Mouse (Mus musculus) cerebellum, adult 11 months (tissue): Measurements from ENCODE around the gene E4f1.

Experiments
- DNase-seq: peaks from one replicate; pipeline ENCODE4 v3.0.0; 2022

E4f1 gene

DNA sequence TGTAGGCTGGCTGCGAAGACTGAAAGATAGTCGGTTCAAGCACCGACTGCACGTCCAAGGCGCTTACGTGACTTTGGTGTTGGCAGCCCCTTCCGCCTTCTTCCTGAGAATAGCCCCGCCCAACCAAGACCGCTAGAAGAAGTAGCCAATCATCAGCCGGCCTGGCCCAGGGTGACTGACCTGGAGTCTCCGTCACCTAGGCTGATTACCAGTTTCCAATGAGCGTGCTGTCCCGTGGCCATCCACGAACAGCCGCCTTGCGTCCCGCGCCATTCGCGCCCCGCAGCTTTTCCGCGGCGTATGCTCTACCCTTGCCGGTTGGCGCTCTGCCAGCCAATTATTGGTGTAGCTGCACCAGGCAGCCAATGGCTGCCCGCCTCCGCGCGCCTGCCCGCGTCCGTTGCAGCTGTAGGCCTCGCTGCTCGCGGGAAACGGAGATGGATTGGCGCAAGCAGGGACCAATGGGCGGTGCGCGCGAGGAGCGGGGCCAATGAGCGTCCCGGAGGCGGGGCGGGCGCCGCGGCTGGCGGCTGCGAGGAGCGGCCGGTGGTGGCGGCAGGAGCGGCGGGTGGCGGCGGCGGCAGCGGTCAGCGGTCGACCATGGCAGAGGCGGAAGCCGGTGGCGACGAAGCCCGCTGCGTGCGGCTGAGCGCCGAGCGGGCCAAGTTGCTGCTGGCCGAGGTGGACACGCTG, at the start of gene E4f1, which contains the start of gene Pgp:
Gene E4f1 (minus strand): TSS at position 404 of the 693 bp plus-strand sequence.
Gene Pgp (plus strand): TSS at position 483 of the 693 bp plus-strand sequence.
- DNase-seq = peak; percentile 100

DNA sequence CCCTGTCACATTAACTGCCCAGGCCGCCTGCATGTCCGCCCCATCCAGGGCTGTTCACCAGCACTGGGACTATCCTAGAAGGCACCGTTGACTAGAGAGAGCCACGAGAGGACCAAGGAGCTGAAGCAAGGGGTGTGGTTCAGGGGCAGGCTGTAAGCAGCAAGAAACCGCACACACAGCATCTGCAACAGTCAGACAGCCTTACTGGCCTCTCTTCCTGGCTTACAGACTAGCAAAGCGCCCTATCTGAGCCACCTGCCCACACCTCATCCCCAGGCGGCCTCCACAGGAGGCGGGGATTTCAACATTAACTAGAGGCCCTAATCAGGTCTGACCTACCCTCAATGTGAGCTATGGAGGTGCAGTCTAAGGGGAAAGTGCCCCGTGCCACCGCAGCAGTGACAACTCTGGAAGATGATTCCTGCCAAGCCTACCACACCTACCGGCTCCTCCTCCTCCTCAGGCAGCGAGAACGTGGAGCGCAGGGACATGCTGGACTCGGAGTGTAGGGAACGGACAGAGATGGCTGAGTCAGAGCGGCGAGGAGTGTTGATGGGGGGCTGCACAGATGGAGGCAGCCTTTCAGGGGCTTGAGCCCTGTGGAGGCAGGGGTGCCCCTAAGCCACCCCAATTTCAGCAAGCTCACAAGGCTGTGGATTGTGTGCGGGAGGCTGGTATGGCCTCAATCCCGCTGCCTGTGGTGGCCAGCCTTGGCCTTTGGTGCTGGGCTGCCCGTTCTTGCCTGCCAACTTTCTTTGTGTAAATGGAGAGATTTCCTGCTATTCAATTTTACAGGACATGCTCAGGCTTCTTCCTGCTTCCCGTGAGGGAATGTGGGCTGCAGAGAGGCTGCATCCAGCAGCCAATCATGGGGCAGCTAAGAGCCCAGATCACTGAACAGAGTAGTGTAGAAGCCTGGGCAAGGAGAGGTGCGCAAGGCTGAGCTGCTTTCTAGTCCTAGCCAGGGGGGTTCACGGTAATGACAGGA, 44.5 kb upstream of the E4f1 start:
- no peak for DNase-seq

DNA sequence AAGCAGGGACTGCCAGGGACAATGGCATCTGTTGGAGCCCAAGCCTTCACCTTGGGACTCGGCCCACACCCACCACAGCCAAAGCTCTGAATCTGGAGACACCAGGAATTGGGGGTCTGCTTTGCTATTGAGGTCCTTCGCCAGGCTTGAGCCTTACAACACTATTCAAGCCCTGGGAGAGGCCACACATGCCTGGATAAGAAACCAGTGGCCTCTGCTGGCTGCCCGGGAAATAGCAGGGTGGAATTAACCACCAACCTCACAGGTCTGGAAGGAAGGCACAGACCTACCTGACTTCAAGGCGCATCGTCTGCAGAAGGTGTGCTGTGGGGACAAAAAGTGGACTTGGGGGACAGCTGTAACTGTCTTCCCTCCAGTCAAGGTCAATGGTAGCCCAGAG, 43.5 kb upstream of the E4f1 start:
- no peak for DNase-seq

DNA sequence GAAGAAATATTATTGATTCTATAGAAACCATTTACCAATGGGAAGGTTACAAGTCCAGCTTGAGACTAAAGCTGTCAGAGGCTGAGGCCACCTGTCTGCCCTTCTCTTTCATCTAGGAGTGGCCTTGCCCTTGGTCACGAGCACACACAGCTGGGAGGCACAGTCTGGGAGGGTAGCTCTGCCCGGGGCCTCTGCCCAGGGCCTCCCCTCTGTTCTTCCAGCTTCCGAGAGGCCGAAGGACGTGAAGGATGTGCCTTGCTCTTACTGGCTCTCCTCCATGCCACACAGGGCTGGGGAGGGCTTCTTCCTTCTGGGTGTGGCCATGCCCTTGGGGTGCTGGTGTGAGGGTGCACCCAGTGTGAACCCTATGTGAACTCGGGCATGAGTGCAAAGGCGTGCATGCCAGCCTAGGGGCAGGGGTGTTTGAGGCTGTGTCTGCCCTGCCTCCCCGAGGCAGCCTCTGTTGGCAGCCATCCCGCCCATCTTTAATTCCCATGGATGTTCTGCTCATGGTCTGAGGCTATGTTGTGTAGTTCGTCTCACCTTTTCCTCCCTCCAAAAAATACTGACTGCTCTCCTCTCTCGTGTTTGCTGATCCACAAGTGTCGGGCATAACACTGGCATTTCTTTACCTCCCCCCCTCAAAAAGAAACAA, 37.8 kb upstream of the E4f1 start:
- DNase-seq = no peak

DNA sequence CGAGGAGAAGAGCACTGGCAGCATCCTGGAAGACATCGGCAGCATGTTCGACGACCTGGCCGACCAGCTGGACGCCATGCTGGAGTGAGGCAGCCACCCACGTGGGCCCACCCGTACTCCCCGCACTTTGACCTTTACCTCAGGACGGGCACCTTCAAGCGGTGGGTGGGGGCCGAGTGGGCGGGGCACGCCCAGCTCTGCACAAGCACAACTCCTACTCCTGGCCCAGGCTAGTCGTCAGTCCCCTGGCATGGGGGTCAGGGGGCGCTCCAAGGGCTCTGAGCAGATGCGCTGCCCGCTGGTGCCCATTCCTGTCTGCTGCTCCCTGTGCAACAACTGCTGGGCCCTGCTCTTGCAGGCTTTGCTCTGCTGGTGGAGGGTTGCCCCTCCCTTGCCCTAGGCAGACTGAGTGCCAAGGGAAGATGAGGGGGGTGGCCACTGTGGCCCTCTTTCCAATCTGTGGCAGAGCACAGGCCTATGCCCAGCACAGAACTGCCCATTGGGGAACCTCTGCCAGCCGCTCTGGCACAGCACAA, 37.1 kb upstream of the E4f1 start:
- DNase-seq = no peak

DNA sequence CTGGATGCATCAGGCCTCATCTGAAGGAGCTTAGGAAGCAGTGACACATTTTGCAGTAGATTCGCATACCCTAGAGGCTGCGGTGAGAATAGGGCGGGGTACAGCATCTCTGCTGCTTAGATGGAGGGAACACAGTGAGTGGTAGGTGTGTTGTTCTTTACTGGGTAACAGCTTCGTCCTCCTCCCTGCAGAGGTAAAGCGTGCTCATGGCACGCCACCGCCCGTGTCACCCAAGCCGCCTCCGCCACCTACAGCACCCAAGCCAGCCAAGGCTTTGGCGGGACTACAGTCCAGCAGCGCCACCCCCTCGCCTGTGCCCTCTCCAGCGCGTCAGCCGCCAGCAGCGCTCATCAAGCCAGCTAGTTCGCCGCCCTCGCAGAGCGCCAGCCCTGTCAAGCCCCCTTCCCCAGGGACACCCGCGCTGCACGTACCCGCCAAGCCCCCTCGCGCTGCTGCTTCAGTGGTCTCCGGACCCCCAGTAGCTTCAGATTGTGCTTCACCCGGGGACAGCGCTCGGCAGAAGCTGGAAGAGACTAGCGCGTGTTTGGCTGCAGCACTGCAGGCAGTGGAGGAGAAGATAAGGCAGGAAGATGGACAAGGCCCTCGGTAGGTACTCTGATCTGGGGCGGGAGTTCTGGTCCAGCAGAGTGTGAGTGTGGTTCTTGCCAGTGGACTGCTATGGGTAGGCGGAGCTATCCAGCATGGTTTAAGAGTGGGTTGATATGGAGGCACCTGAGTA, 36.4 kb upstream of the E4f1 start:
- peak; percentile 53 for DNase-seq

DNA sequence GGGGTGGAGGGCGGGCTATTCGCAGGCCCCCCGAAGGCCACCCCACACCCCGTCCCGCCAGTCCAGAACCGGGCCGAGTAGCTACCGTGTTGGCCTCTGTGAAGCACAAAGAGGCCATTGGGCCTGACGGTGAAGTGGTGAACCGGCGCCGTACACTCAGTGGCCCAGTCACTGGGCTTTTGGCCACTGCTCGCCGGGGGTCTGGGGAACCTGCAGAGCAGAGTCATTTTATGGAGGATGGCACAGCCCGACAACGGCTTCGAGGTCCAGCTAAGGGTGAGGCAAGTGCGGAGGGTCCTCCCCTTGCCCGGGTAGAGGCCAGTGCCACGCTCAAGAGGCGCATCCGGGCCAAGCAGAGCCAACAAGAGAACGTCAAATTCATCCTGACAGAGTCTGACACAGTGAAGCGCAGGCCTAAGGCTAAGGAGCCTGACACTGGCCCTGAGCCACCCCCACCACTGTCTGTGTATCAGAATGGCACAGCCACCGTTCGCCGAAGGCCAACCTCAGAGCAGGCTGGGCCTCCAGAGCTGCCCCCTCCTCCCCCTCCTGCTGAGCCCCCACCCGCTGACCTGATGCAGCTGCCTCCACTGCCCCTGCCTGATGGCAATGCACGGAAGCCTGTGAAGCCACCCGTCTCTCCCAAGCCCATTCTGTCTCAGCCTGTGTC, 35.3 kb upstream of the E4f1 start:
- no peak for DNase-seq

DNA sequence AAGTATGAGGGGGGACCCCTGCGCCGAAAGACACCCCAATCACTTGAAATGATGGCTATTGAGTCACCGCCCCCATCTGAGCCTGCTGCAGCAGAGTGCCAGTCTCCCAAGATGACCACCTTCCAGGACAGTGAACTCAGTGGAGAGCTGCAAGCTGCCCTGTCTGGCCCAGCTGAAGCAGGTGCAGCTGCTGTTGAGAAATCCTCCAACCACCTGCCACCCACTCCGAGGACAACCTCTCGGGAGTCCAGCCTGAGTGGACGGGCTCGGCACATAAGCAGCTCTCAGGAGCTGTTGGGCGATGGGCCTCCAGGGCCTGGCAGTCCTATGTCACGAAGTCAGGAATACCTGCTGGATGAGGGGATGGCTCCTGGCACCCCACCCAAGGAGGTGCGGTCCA, 34.0 kb upstream of the E4f1 start:
- no peak for DNase-seq

DNA sequence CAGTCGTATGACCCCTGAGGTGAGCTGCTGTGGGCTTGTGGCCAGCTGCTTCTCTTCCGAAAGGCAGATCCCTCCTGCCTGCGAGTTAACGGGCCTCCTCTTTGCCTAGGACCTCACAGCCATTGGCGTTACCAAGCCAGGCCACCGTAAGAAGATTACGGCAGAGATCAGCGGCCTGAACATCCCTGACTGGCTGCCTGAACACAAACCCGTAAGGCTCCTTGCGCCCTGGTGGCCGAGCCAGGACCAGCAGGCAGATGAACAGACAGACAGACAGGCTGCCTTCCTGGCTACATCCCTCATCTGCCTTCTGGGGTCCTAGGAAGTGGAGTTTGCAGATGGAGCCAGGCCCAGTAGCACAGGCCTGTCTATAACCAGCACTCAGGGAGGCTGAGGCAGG, 32.1 kb upstream of the E4f1 start:
- DNase-seq = no peak

DNA sequence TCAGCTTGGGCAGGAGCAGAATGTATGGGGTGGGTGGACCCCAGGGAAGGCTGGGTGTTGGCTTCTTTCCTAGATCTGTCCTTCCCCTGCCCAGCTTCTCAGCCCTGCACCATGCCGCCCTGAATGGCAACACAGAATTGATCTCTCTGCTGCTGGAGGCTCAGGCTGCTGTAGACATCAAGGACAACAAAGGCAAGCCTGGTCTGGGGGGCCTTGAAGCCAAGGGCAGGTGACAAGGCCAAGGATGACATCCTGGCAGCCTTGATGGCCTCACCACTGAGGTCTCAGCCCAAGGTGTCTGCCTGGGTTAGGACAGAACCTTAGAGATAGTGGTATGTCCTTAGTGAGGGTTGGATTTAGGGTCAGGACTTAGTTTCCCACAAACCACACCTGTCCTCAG, 25.9 kb upstream of the E4f1 start:
- DNase-seq = no peak

DNA sequence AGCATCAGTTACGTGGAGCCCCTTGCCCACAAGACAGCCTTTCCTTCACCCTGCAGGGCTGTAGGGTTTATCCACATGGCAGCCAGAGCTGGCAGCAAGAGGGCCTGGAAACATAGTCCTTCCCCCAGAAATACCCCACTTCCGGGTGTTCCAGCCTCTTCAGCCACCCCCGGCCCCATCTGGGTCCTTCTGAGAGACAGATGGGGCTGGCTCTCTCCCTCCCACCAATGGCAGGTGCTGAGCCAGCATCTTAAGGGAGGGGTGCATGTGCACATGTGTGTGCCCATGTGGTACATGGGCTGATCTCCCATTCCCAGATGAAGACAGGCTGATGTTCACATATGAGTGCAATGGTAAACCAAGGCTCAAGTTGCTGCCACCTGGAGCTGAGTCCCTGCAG, 25.3 kb upstream of the E4f1 start:
- DNase-seq = no peak

DNA sequence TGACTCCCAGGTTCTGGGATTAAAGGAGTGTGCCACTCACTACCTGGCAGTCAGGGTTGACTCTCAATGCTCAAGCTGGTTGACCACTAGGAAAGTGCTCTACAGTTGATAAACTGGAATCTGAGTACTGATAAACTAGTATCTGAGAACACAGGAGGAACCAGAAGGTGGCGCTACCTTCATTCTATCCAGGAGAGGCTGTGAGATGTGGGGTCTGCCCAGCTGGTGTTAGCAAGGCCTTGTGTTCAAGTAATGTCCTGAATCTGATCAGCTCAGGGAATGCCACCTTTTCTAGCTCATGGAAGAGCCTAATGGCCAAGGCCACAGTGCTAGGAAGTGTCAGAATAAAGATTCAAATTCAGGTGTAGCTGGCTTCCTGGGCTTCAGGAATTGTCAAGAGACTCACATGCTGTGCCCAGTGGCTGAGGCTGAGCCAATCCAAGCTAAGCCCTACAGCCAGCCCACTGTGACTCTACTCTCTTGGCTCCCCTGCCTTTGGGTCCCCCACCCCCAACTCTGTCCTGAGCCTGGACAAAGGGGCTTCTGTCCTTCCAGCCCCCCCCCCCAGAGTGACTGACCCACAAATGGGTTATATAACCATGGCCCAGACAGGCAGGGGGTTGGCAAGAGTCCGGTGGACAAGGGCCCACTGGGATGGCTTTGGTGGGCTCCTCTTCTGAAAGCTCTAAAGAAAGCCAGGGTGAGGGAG, 24.7 kb upstream of the E4f1 start:
- DNase-seq = peak; percentile 41

DNA sequence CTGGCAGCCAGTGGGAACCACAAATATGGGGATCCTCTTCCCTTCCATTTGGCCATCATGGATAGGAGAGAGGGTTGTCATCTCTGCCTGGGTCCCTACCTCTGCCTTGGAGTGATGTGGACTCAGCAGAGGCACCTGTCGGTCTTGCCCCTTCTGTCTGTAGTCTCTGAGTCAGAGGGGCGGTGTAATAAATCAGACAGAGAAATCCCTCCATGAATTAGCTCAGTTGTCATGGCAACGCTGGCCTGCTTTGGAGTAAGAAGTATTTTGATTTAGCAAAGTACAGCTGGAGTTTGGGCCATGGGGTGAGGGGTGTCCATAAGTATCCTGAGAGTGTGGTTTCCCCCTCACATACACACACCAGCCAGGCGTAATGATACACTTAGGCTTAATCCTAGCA, 20.3 kb upstream of the E4f1 start:
- no peak for DNase-seq

DNA sequence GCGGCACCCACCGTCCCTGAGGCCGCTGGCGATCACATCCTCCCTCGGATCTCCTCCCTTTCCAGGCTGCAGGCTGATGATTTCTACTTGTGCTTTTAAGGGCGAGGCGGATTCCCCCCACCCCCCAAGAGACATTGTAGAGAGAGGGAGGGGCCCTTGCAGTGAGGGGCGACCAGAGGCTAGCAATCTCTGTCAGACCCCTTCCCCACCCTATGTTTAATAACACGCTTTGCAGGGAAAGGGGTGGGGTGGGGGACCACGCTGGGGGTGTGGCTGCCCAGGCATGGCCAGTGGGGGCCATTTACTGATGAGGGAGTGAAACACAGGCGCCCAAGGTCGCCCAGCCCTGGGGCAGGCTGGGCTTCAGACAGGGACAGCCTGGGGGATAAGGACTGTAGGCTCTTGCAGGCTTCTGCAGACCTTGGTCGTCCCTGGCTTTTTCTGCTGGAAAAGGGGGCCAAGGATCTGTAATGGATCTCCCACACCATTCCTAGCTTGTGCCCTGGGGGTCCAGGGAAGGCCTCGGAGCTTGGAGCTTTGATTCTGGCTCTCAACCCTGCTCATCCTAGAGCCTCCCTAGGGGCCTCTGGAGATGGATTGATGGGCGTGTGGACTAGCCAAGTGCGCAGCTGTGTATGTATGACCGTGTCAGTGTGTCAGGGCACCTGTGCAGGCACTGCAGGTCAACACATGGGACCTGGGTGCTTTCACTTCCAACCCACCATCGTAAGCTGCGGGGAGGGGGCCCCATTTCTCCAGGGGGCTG, 19.3 kb upstream of the E4f1 start:
- peak; percentile 34 for DNase-seq

DNA sequence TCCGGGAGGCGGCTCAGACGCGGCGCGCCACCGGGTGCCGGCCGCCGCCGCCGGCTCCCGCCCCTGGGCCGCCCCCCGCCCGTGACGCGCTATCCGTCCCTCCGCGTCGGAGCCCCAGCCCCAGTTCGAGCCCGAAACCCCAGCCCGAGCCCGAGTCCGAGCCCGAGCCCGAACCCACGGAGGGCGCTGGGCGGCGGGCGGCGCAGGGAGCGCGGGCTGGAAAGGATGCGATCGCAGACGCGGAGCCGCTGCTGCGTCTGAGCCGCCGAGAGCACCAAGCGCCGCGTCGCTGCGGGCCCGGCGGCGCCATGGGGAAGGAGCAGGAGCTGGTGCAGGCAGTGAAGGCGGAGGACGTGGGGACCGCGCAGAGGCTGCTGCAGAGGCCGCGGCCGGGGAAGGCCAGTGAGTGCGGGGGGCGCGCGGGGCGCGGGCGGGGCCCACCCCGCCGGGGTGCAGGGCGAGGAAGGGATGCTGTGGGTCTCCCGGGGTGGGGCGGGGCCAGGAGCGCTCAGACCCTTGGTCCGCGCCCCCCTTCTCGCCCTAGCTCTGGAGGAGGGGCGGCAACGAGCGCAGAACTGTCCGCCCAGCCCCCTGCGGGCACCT, 18.6 kb upstream of the E4f1 start:
- DNase-seq = peak; percentile 57

DNA sequence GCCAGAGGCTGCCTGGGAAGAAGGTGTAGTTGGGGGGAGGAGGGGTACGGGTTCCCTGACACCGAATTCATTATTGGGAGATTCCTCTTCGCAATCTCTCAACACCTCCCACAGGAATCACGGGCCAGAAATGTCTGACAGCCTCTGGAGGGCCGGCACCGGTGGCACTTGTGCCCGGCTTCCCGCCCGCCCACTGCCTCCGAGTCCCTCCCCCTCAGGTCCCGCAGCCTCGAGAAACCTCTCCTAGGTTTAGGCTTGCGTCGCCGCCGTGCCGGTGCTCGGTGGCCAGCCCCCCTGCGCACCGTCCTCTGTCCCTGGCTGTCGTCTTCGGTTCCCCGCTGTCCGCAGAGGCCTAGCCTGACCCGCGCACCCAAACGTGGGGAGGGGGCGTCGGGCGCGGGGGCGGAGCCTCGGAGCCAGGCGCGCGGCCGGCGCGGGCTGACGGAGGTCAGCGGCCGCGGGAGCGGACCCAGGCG, 18.1 kb upstream of the E4f1 start, which contains the start of gene Caskin1:
Gene Caskin1 (plus strand): TSS at position 416 of the 476 bp plus-strand sequence.
- DNase-seq = peak; percentile 66

DNA sequence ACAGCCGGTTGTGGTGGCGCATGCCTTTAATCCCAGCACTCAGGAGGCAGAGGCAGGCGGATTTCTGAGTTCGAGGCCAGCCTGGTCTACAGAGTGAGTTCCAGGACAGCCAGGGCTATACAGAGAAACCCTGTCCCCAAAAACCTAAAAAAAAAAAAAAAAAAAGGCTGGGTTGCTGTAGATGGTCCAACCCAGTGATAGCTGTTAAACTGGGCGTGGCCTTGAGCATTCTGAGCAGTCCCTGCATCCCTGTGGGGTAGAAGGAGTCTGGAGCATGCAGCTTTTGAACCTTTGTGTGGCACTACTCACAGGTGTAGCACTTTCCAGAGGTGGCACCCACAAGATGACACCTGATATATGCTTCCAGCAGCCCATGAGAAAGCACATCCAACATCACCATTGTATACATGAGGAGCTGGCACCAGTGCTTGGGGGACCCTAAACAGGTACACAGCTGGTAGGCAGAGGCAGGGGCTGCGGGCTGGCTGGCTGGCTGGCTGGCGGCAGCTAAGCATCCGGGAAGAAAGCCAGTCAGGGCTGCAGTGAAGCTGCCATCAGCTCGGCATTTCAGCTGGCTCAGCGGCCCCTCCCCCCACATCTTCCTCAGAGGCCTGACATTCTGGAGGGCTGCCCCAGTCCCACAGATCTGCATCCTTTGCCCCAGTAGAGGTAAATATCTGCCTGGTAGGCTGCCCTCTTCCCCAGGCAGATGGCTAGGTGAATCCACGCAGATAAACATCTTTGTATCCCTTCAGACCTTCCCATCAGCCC, 15.2 kb upstream of the E4f1 start:
- peak; percentile 34 for DNase-seq

DNA sequence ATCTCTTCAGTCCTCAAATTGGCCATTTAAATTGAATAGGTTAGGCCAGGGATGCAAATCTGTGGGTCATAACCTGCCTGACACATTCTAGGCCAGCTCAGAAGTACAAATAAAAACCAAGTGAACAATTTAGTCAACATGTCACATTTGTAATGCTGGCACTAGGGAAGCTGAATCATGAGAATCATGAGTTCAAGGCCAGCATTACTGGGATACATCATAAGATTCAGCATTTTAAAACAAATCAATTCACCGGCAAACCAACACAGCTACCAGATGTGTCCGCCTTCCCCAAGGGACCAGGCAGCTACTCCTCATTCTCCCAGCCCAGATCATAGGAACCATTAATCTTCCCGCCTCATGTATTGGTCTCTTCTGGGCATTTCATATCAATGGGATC, 13.4 kb upstream of the E4f1 start:
- no peak for DNase-seq
